Mouse (Mus musculus): ENCODE measurements around the gene Basp1.

GRCm38 (mm10) chr15:25314471-25314870, 99.1 kb downstream of the Basp1 start:
- TF ChIP-seq TAL1 (IDR thresholded peaks at IDR 0.05; ENCODE audit: low read length) = no peak
- TF ChIP-seq GATA1 (IDR thresholded peaks at IDR 0.05; ENCODE audit: low read length) = no peak
